ENCODE assay signal across 7 mouse cellular contexts in the genomic region with DNA sequence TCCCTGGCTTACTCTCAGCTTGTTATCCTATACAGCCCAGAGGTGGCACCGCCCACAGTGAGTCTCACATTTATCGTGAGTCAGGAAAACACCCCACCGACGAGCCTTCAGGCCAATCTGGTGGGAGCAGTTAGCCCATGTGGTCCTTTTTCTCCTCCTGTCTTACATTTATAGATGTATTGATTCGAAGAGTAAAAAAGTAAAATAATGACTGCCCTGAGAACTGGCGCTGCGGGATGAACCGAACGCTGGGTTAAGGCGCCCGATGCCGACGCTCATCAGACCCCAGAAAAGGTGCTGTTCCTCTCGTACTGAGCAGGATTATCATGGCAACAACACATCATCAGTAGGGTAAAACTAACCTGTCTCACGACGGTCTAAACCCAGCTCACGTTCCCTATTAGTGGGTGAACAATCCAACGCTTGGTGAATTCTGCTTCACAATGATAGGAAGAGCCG. TPM values are rescaled to one million over a fixed set of nuclear protein-coding genes. Genes with fewer than 3 reads are reported as not detected.
DNase-seq lines count a peak whose midpoint lies in the region; ATAC-seq lines count a peak whose summit lies in the region.

No protein-coding gene starts in this region.

- no peak overlapping the region for H3K4me3 ChIP-seq in intestine, embryonic 16.5 days (ENCODE audit: low read length)
- no peak overlapping the region for H3K4me3 ChIP-seq in midbrain, embryonic 11.5 days (ENCODE audit: low read depth, low read length)

- H3K27me3 ChIP-seq in intestine, embryonic 16.5 days (replicated peaks; ENCODE audit: control insufficient read depth, insufficient read depth, low read length), result no peaks in the 10 kb centered on the region
- peaks cover 2% of the 10 kb centered on the region for H3K27me3 ChIP-seq in midbrain, embryonic 11.5 days (ENCODE audit: control insufficient read depth, insufficient read depth, low read length)

- intact Hi-C loops in gastrocnemius, postnatal 36 days (cut with DNase I), result loop anchor here (5.0 kb wide), 1 partner anchor 109 kb away; a partner anchor contains a TSS
- intact Hi-C loops in left cerebral cortex, postnatal 25 days (cut with DNase I), result no loop called here

- peak; percentile 81 for ATAC-seq in intestine, embryonic 16.5 days
- peak; percentile 74 for ATAC-seq in midbrain, embryonic 11.5 days (ENCODE audit: low FRiP score)

- peak; percentile 100 for DNase-seq in adipocyte (ENCODE audit: low spot score)
- DNase-seq in embryo, embryonic 10.5 days (ENCODE audit: low spot score), result peak; percentile 100
- DNase-seq in gastrocnemius, postnatal 36 days, result peak; percentile 100
- DNase-seq in left cerebral cortex, postnatal 25 days (ENCODE audit: low spot score in 2 of 2), result peak; percentile 100
- peak; percentile 100 for DNase-seq in midbrain, embryonic 11.5 days (ENCODE audit: low spot score, missing footprints)
- peak; percentile 100 for DNase-seq in skeletal muscle tissue, adult 2 months (ENCODE audit: low read depth, low spot score)

- H3K27ac ChIP-seq in intestine, embryonic 16.5 days (ENCODE audit: low read length), result no peak overlapping the region
- no peak overlapping the region for H3K27ac ChIP-seq in midbrain, embryonic 11.5 days (ENCODE audit: low read depth, low read length)

- no peak overlapping the region for H3K4me2 ChIP-seq in intestine, embryonic 16.5 days (ENCODE audit: low read depth, low read length)
- H3K4me2 ChIP-seq in midbrain, embryonic 11.5 days, result no peak overlapping the region

- no peaks in the 10 kb centered on the region for H3K36me3 ChIP-seq in intestine, embryonic 16.5 days (ENCODE audit: control insufficient read depth, insufficient read depth, low read length)
- no peaks in the 10 kb centered on the region for H3K36me3 ChIP-seq in midbrain, embryonic 11.5 days (ENCODE audit: control insufficient read depth, insufficient read depth, low read length)

- H3K4me1 ChIP-seq in intestine, embryonic 16.5 days (ENCODE audit: control insufficient read depth, insufficient read depth, low read length), result peaks cover 6% of the 10 kb centered on the region; the same call in 1 of the 2 replicates
- H3K4me1 ChIP-seq in midbrain, embryonic 11.5 days (ENCODE audit: control insufficient read depth, insufficient read depth, low read length), result no peaks in the 10 kb centered on the region

- no peaks in the 10 kb centered on the region for H3K9me3 ChIP-seq in intestine, embryonic 16.5 days (ENCODE audit: control insufficient read depth, low read length)
- no peaks in the 10 kb centered on the region for H3K9me3 ChIP-seq in midbrain, embryonic 11.5 days (ENCODE audit: control insufficient read depth, low read length)

- 44% methylated on average over 19 of the region's 19 CpGs for WGBS in intestine, embryonic 16.5 days
- WGBS in midbrain, embryonic 11.5 days, result 52% methylated on average over 19 of the region's 19 CpGs

- H3K9ac ChIP-seq in intestine, embryonic 16.5 days (ENCODE audit: low read depth, low read length), result no peak overlapping the region
- no peak overlapping the region for H3K9ac ChIP-seq in midbrain, embryonic 11.5 days (ENCODE audit: low read length)

RNA-seq across cellular contexts. Expression of a gene that starts 2.8 kb away (rescaled TPM):
- 100 to 1,000 TPM; 156 to 177 TPM for total RNA-seq in gastrocnemius, postnatal 36 days (2021)
- 31.6 and 33.3 TPM in 2 replicates for polyA plus RNA-seq in intestine, embryonic 16.5 days (2015; fragmentation: Nextera tagmentation; extraction: Ambion mirVana)
- total RNA-seq in left cerebral cortex, postnatal 25 days (2021), result 100 to 1,000 TPM; 126 to 145 TPM
- polyA plus RNA-seq in midbrain, embryonic 11.5 days (2014; fragmentation: Nextera tagmentation; extraction: Ambion mirVana), result 90.7 and 99.9 TPM in 2 replicates

RNA-seq across cellular contexts. Expression of a gene that starts 42.4 kb away (rescaled TPM):
- 1 to 10 TPM; 3.6 to 4.6 TPM for total RNA-seq in gastrocnemius, postnatal 36 days (2021)
- polyA plus RNA-seq in intestine, embryonic 16.5 days (2015; fragmentation: Nextera tagmentation; extraction: Ambion mirVana), result 8.5 and 9.2 TPM in 2 replicates
- 1 to 10 TPM; 2.9 to 3.5 TPM for total RNA-seq in left cerebral cortex, postnatal 25 days (2021)
- polyA plus RNA-seq in midbrain, embryonic 11.5 days (2014; fragmentation: Nextera tagmentation; extraction: Ambion mirVana), result 2.8 and 3.1 TPM in 2 replicates

RNA-seq across cellular contexts. Expression of a gene that starts 43.1 kb away (rescaled TPM):
- total RNA-seq in gastrocnemius, postnatal 36 days (2021), result 1 to 10 TPM; 4.3 to 4.7 TPM
- 13.0 and 15.5 TPM in 2 replicates for polyA plus RNA-seq in intestine, embryonic 16.5 days (2015; fragmentation: Nextera tagmentation; extraction: Ambion mirVana)
- 1 to 10 TPM; 2.6 TPM for total RNA-seq in left cerebral cortex, postnatal 25 days (2021)
- polyA plus RNA-seq in midbrain, embryonic 11.5 days (2014; fragmentation: Nextera tagmentation; extraction: Ambion mirVana), result 1.8 and 2.6 TPM in 2 replicates

RNA-seq across cellular contexts. Expression of a gene that starts 59.6 kb away (rescaled TPM):
- total RNA-seq in gastrocnemius, postnatal 36 days (2021), result 1 to 10 TPM; 1.2 to 1.8 TPM
- 5.7 and 5.9 TPM in 2 replicates for polyA plus RNA-seq in intestine, embryonic 16.5 days (2015; fragmentation: Nextera tagmentation; extraction: Ambion mirVana)
- total RNA-seq in left cerebral cortex, postnatal 25 days (2021), result 1 to 10 TPM; 4.2 to 4.8 TPM
- polyA plus RNA-seq in midbrain, embryonic 11.5 days (2014; fragmentation: Nextera tagmentation; extraction: Ambion mirVana), result 12.0 and 15.5 TPM in 2 replicates
